Mouse (Mus musculus) heart, adult 2 months (tissue): ENCODE results near the gene Xrcc1.

ENCODE experiments used
- CTCF ChIP-seq: fragments of 200-600 bp; IDR thresholded peaks from 2 replicates; pipeline ENCODE4 v1.8.1; 2022; ENCODE audit warnings: antibody characterized with exemption, mild to moderate bottlenecking, moderate library complexity
- EP300 ChIP-seq: fragments of 200-500 bp; IDR thresholded peaks from 2 replicates; pipeline ENCODE4 v1.6.1; 2011; ENCODE audit warnings: low read depth, low read length, control low read depth; ENCODE audit not compliant: insufficient read depth

DNA sequence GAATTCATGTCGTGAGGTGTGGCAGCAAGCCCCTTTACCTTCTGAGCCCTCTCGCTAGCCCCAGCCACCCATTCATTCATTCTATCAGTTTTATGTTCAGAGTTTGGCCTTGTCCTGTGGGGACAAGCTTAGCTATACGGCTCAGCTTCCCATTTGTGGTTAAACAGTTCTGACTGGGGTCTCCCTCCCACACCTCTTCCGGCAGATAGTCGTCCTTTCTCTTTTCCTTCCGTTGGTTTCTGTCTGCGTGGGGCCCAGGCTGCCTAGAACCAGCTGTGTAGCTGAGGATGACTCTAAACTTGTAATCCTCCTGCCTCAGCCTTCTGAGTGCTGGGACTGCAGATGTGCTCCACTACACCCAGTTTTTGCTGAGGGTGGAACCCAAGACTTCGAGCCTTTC lies 71.7 kb downstream of the Xrcc1 start:
- TF ChIP-seq CTCF (no peak), EP300 (no peak)
